Mouse (Mus musculus): ENCODE measurements at regions not wholly inside any gene's neighbourhood (a gene's known extent, or its start where the extent isn't known, plus 50 kb on each side); places are given as distances from the start of the nearest gene placed in this dataset.

- H3K4me3 ChIP-seq (replicated peaks) = no peak overlapping the region
- H3K36me3 ChIP-seq = no peaks in the 10 kb centered on the region
- H3K27ac ChIP-seq = no peak overlapping the region
- no peaks in the 10 kb centered on the region for H3K9me3 ChIP-seq
- 55% methylated on average over 3 of the region's 3 CpGs for WGBS
- H3K4me2 ChIP-seq (replicated peaks) = no peak overlapping the region
- no peaks in the 10 kb centered on the region for H3K27me3 ChIP-seq (replicated peaks)
- no peak overlapping the region for H3K9ac ChIP-seq
- ATAC-seq = no peak
- H3K4me1 ChIP-seq (replicated peaks) = no peaks in the 10 kb centered on the region
Observed at GRCm38 (mm10) chr5:12868355-12869217, 256.6 kb upstream of the Sema3a start.

GRCm38 (mm10) chr5:12872888-12873287 lies 252.3 kb upstream of the Sema3a start:
- no peak overlapping the region for H3K4me3 ChIP-seq (replicated peaks)
- H3K4me2 ChIP-seq (replicated peaks) = no peak overlapping the region
- H3K4me1 ChIP-seq (replicated peaks) = no peaks in the 10 kb centered on the region
- WGBS = 92% methylated on average over 3 of the region's 3 CpGs
- no peaks in the 10 kb centered on the region for H3K27me3 ChIP-seq (replicated peaks)
- H3K27ac ChIP-seq = no peak overlapping the region
- ATAC-seq = no peak
- no peak overlapping the region for H3K9ac ChIP-seq
- H3K9me3 ChIP-seq = no peaks in the 10 kb centered on the region
- H3K36me3 ChIP-seq = no peaks in the 10 kb centered on the region

GRCm38 (mm10) chr5:12877595-12878296 lies 247.5 kb upstream of the Sema3a start:
- Histone ChIP-seq H3K27ac (no peak overlapping the region), H3K4me2 (replicated peaks) (no peak overlapping the region), H3K9ac (no peak overlapping the region), H3K4me3 (replicated peaks) (no peak overlapping the region), H3K27me3 (replicated peaks) (no peaks in the 10 kb centered on the region), H3K9me3 (no peaks in the 10 kb centered on the region), H3K36me3 (no peaks in the 10 kb centered on the region), H3K4me1 (replicated peaks) (no peaks in the 10 kb centered on the region)
- WGBS = 80% methylated on average over 6 of the region's 6 CpGs
- no peak for ATAC-seq

GRCm38 (mm10) chr5:12892333-12892732 lies 232.9 kb upstream of the Sema3a start:
- H3K4me1 ChIP-seq (replicated peaks) = no peaks in the 10 kb centered on the region
- H3K4me2 ChIP-seq (replicated peaks) = no peak overlapping the region
- no peak overlapping the region for H3K4me3 ChIP-seq (replicated peaks)
- H3K27ac ChIP-seq = no peak overlapping the region
- H3K27me3 ChIP-seq (replicated peaks) = no peaks in the 10 kb centered on the region
- H3K9ac ChIP-seq = no peak overlapping the region
- ATAC-seq = 0 out of 2 replicates have a peak, but pooled peaks have one; percentile 17
- H3K9me3 ChIP-seq = no peaks in the 10 kb centered on the region
- no peaks in the 10 kb centered on the region for H3K36me3 ChIP-seq

GRCm38 (mm10) chr5:12894638-12895037 lies 230.6 kb upstream of the Sema3a start:
- H3K27ac ChIP-seq = no peak overlapping the region
- no peak overlapping the region for H3K4me2 ChIP-seq (replicated peaks)
- no peak overlapping the region for H3K9ac ChIP-seq
- no peaks in the 10 kb centered on the region for H3K36me3 ChIP-seq
- no peak for ATAC-seq
- H3K4me1 ChIP-seq (replicated peaks) = no peaks in the 10 kb centered on the region
- 55% methylated on average over 2 of the region's 2 CpGs for WGBS
- no peaks in the 10 kb centered on the region for H3K27me3 ChIP-seq (replicated peaks)
- H3K9me3 ChIP-seq = no peaks in the 10 kb centered on the region
- H3K4me3 ChIP-seq (replicated peaks) = no peak overlapping the region

- Histone ChIP-seq H3K9me3 (no peaks in the 10 kb centered on the region), H3K27me3 (replicated peaks) (no peaks in the 10 kb centered on the region), H3K9ac (no peak overlapping the region), H3K4me3 (replicated peaks) (no peak overlapping the region), H3K4me2 (replicated peaks) (no peak overlapping the region), H3K27ac (no peak overlapping the region), H3K4me1 (replicated peaks) (no peaks in the 10 kb centered on the region), H3K36me3 (no peaks in the 10 kb centered on the region)
- ATAC-seq = no peak
Observed at GRCm38 (mm10) chr5:12910741-12911140, 214.5 kb upstream of the Sema3a start.

- H3K9ac ChIP-seq = no peak overlapping the region
Observed at GRCm38 (mm10) chr5:12914395-12914794, 210.8 kb upstream of the Sema3a start.

GRCm38 (mm10) chr5:12919335-12919734 lies 205.9 kb upstream of the Sema3a start:
- Histone ChIP-seq H3K9me3 (no peaks in the 10 kb centered on the region), H3K4me2 (replicated peaks) (no peak overlapping the region), H3K4me1 (replicated peaks) (no peaks in the 10 kb centered on the region), H3K9ac (no peak overlapping the region), H3K36me3 (no peaks in the 10 kb centered on the region), H3K4me3 (replicated peaks) (no peak overlapping the region), H3K27me3 (replicated peaks) (no peaks in the 10 kb centered on the region), H3K27ac (no peak overlapping the region)
- no peak for ATAC-seq
- 77% methylated on average over 2 of the region's 2 CpGs for WGBS

More at GRCm38 (mm10) chr5:12914395-12914794, 210.8 kb upstream of the Sema3a start:
- 57% methylated on average over 1 of the region's 1 CpGs for WGBS
- Histone ChIP-seq H3K27me3 (replicated peaks) (no peaks in the 10 kb centered on the region), H3K4me2 (replicated peaks) (no peak overlapping the region), H3K36me3 (no peaks in the 10 kb centered on the region), H3K4me3 (replicated peaks) (no peak overlapping the region), H3K9me3 (no peaks in the 10 kb centered on the region), H3K4me1 (replicated peaks) (no peaks in the 10 kb centered on the region), H3K27ac (no peak overlapping the region)
- no peak for ATAC-seq

GRCm38 (mm10) chr5:12922889-12923288 lies 202.3 kb upstream of the Sema3a start:
- no peaks in the 10 kb centered on the region for H3K36me3 ChIP-seq
- H3K4me2 ChIP-seq (replicated peaks) = no peak overlapping the region
- ATAC-seq = no peak
- no peak overlapping the region for H3K4me3 ChIP-seq (replicated peaks)
- no peak overlapping the region for H3K9ac ChIP-seq
- H3K27ac ChIP-seq = no peak overlapping the region
- H3K27me3 ChIP-seq (replicated peaks) = no peaks in the 10 kb centered on the region
- H3K9me3 ChIP-seq = no peaks in the 10 kb centered on the region
- no peaks in the 10 kb centered on the region for H3K4me1 ChIP-seq (replicated peaks)

- ATAC-seq = no peak
- Histone ChIP-seq H3K4me1 (replicated peaks) (no peaks in the 10 kb centered on the region), H3K27me3 (replicated peaks) (no peaks in the 10 kb centered on the region)
Observed at GRCm38 (mm10) chr5:12925466-12925865, 199.7 kb upstream of the Sema3a start.

GRCm38 (mm10) chr5:12926289-12926688 lies 198.9 kb upstream of the Sema3a start:
- Histone ChIP-seq H3K4me1 (replicated peaks) (no peaks in the 10 kb centered on the region), H3K27ac (no peak overlapping the region), H3K9ac (no peak overlapping the region), H3K4me3 (replicated peaks) (no peak overlapping the region), H3K27me3 (replicated peaks) (no peaks in the 10 kb centered on the region), H3K9me3 (no peaks in the 10 kb centered on the region), H3K4me2 (replicated peaks) (no peak overlapping the region), H3K36me3 (no peaks in the 10 kb centered on the region)
- 82% methylated on average over 8 of the region's 8 CpGs for WGBS
- no peak for ATAC-seq

More at GRCm38 (mm10) chr5:12925466-12925865, 199.7 kb upstream of the Sema3a start:
- H3K36me3 ChIP-seq = no peaks in the 10 kb centered on the region
- H3K9ac ChIP-seq = no peak overlapping the region
- no peak overlapping the region for H3K27ac ChIP-seq
- H3K9me3 ChIP-seq = no peaks in the 10 kb centered on the region
- no peak overlapping the region for H3K4me2 ChIP-seq (replicated peaks)
- H3K4me3 ChIP-seq (replicated peaks) = no peak overlapping the region

- H3K4me2 ChIP-seq (replicated peaks) = no peak overlapping the region
- H3K9me3 ChIP-seq = no peaks in the 10 kb centered on the region
- no peak for ATAC-seq
- 91% methylated on average over 3 of the region's 3 CpGs for WGBS
- no peaks in the 10 kb centered on the region for H3K36me3 ChIP-seq
- H3K27ac ChIP-seq = no peak overlapping the region
- H3K27me3 ChIP-seq (replicated peaks) = no peaks in the 10 kb centered on the region
- H3K4me3 ChIP-seq (replicated peaks) = no peak overlapping the region
- H3K9ac ChIP-seq = no peak overlapping the region
- H3K4me1 ChIP-seq (replicated peaks) = no peaks in the 10 kb centered on the region
Observed at GRCm38 (mm10) chr5:12927247-12927646, 198.0 kb upstream of the Sema3a start.

GRCm38 (mm10) chr5:12937052-12937451 lies 188.2 kb upstream of the Sema3a start:
- no peaks in the 10 kb centered on the region for H3K36me3 ChIP-seq
- WGBS = 80% methylated on average over 5 of the region's 5 CpGs
- no peak for ATAC-seq

More at GRCm38 (mm10) chr5:12937052-12937451, 188.2 kb upstream of the Sema3a start:
- no peak overlapping the region for H3K9ac ChIP-seq
- no peaks in the 10 kb centered on the region for H3K27me3 ChIP-seq (replicated peaks)
- no peaks in the 10 kb centered on the region for H3K4me1 ChIP-seq (replicated peaks)
- H3K4me2 ChIP-seq (replicated peaks) = no peak overlapping the region
- H3K27ac ChIP-seq = no peak overlapping the region
- H3K9me3 ChIP-seq = no peaks in the 10 kb centered on the region
- H3K4me3 ChIP-seq (replicated peaks) = no peak overlapping the region

All from intestine, embryonic 15.5 days (tissue).